Mouse (Mus musculus) bone marrow macrophage, adult 2 months (primary cell): Measurements from ENCODE around the gene Mgea5.

Experiments
- CTCF ChIP-seq: IDR thresholded peaks from 2 replicates; pipeline ENCODE4 v1.5.1; 2012; ENCODE audit warnings: low read depth, mild to moderate bottlenecking, low read length, moderate library complexity
- POLR2A ChIP-seq: IDR thresholded peaks from 2 replicates; pipeline ENCODE4 v1.6.1; 2012; ENCODE audit warnings: mild to moderate bottlenecking, low read depth, low read length, borderline replicate concordance

DNA sequence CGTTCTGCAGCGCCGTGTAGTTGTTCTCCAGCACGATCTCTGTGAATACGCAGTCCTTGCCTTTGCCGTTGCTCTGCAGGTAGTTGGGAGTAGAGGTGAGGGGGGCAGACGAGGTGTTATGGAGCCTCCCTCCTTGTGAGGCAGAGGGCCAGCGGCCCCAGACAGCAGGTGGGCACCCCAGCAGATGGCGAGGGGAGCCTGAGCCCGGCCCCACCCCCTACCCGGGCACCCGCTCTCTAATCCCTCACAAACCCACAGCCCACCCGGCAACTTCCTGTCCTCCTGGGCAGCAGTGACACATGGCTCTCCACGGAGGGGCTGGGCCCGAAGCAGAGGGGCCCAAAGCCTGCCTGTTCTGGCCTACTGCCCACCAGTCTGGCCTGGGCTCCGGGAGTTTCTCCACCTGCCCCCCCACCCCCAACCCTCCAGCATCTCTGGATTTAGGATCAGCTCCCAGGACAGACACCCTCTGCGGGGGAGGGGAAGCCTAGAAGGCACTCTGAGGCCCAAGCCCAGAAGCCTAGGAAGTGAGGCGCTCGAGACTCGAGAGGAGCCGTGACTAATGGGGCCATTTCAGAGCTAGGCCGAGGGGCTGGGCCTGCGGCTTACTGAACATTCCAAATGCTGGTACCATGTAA lies 46.3 kb downstream of the Mgea5 start:
- TF ChIP-seq CTCF (no peak), POLR2A (no peak)
